Mouse (Mus musculus) cerebellum, adult 18-20 months (tissue): Measurements from ENCODE around the gene Mbd5.

Experiments
- DNase-seq, 2 experiments: peaks; one replicate each; pipeline ENCODE4 v3.0.0; 2021

Gene Mbd5

GRCm38 (mm10) chr2:49350852-49351251, 401.5 kb downstream of the Mbd5 start:
- DNase-seq, result no peak

- DNase-seq, result no peak
These were observed 404.8 kb downstream of the Mbd5 start for GRCm38 (mm10) chr2:49354066-49354465.

GRCm38 (mm10) chr2:49355867-49356266, 406.6 kb downstream of the Mbd5 start:
- DNase-seq, result no peak

- DNase-seq, result no peak
These were observed 409.0 kb downstream of the Mbd5 start for GRCm38 (mm10) chr2:49358128-49358814.

GRCm38 (mm10) chr2:49358839-49359520, 409.7 kb downstream of the Mbd5 start:
- peak; percentile 17 to 21 for DNase-seq

- no peak for DNase-seq
These were observed 410.4 kb downstream of the Mbd5 start for GRCm38 (mm10) chr2:49359706-49360105.

- no peak for DNase-seq
These were observed 415.2 kb downstream of the Mbd5 start for GRCm38 (mm10) chr2:49364546-49364945.

- no peak for DNase-seq
These were observed 417.7 kb downstream of the Mbd5 start for GRCm38 (mm10) chr2:49366878-49367545.

GRCm38 (mm10) chr2:49367546-49367917, 418.2 kb downstream of the Mbd5 start:
- no peak for DNase-seq

GRCm38 (mm10) chr2:49371632-49372031, 422.3 kb downstream of the Mbd5 start:
- no peak for DNase-seq

GRCm38 (mm10) chr2:49372586-49372985, 423.3 kb downstream of the Mbd5 start:
- no peak for DNase-seq
